Mouse (Mus musculus): ENCODE measurements around the gene Rbak. TPM values are rescaled to one million over a fixed set of nuclear protein-coding genes. Genes with fewer than 3 reads are reported as not detected.

The Rbak gene
- total and polyA plus RNA-seq, 2 experiments = 1.2 to 3.1 TPM

- Histone ChIP-seq H3K36me3 (ENCODE audit: control insufficient read depth, insufficient read depth, low read length) (no peaks in the 10 kb centered on the region), H3K4me1 (ENCODE audit: control insufficient read depth, insufficient read depth, low read length) (no peaks in the 10 kb centered on the region), H3K27me3 (ENCODE audit: control insufficient read depth, insufficient read depth, low read length) (no peaks in the 10 kb centered on the region), H3K79me2 (ENCODE audit: control insufficient read depth, insufficient read depth, low read length) (no peaks in the 10 kb centered on the region), H3K27ac (replicated peaks; ENCODE audit: insufficient read depth, low read depth, low read length) (no peak overlapping the region), H3K9ac (ENCODE audit: low read depth, low read length) (no peak overlapping the region), H3K4me3 (ENCODE audit: insufficient read depth, low read depth, low read length) (no peak overlapping the region)
- 59% methylated on average over 13 of the region's 13 CpGs for WGBS
- TF ChIP-seq CTCF (IDR thresholded peaks at IDR 0.05; ENCODE audit: low read depth, low read length) (no peak), POLR2A (IDR thresholded peaks at IDR 0.05; ENCODE audit: extremely low read depth, insufficient read depth, low read length) (no peak)
- no peak for DNase-seq (ENCODE audit: extremely low read depth, low read depth, low spot score)
These were observed 47.5 kb downstream of the Rbak start for GRCm38 (mm10) chr5:143132935-143133514.

DNA sequence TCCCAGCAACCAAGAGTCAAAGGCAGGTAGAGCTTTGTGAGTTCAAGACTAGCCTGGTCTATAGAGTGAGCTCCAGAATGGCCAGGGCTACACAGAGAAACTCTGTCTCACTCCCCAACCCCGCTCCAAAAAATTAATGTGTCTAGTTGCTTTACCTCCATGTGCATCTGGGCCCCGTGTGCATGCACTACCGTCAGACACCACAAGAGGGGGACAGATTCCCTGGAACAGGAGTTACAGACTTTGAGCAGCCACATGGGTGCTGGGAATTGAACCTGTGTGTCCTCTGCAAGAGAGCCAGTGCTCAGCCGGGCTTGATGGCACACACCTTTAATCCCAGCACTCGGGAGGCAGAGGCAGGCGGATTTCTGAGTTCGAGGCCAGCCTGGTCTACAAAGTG is 50.2 kb downstream of the Rbak start:
- peak; percentile 53; the same call in 1 of the 2 replicates for TF ChIP-seq CTCF (IDR thresholded peaks at IDR 0.05; ENCODE audit: low read depth, low read length)
- TF ChIP-seq POLR2A (IDR thresholded peaks at IDR 0.05; ENCODE audit: extremely low read depth, insufficient read depth, low read length) = no peak
- DNase-seq (ENCODE audit: extremely low read depth, low read depth, low spot score) = no peak
- Histone ChIP-seq H3K27me3 (ENCODE audit: control insufficient read depth, insufficient read depth, low read length) (no peaks in the 10 kb centered on the region), H3K79me2 (ENCODE audit: control insufficient read depth, insufficient read depth, low read length) (no peaks in the 10 kb centered on the region), H3K9ac (ENCODE audit: low read depth, low read length) (no peak overlapping the region), H3K4me1 (ENCODE audit: control insufficient read depth, insufficient read depth, low read length) (no peaks in the 10 kb centered on the region), H3K4me3 (ENCODE audit: insufficient read depth, low read depth, low read length) (no peak overlapping the region), H3K27ac (replicated peaks; ENCODE audit: insufficient read depth, low read depth, low read length) (no peak overlapping the region), H3K36me3 (ENCODE audit: control insufficient read depth, insufficient read depth, low read length) (no peaks in the 10 kb centered on the region)
- 96% methylated on average over 7 of the region's 7 CpGs for WGBS

DNA sequence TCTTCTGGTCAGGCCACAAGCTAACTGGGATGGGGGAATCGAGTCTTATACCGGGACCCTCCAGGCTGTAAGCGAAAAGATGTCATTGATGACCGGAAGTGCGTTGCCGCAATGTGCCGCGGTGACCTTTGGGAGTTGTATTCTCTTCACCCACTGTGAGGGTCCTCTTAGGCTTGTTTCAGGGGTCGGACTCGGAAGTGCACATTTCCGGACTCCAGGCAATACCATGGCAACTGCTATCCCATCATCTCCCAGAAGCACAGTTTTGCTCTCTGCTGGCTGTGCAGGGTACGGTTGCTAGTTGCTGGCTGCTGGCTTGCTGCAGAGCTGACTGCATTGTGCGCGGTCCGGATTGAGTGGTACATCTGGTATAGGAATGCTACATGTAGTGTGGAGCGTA is 51.5 kb downstream of the Rbak start:
- no peak for DNase-seq (ENCODE audit: extremely low read depth, low read depth, low spot score)
- H3K36me3 ChIP-seq (ENCODE audit: control insufficient read depth, insufficient read depth, low read length) = no peaks in the 10 kb centered on the region
- H3K27ac ChIP-seq (replicated peaks; ENCODE audit: insufficient read depth, low read depth, low read length) = no peak overlapping the region
- WGBS = 85% methylated on average over 16 of the region's 16 CpGs
- no peak for TF ChIP-seq CTCF (IDR thresholded peaks at IDR 0.05; ENCODE audit: low read depth, low read length)
- no peak for TF ChIP-seq POLR2A (IDR thresholded peaks at IDR 0.05; ENCODE audit: extremely low read depth, insufficient read depth, low read length)
- no peaks in the 10 kb centered on the region for H3K79me2 ChIP-seq (ENCODE audit: control insufficient read depth, insufficient read depth, low read length)
- no peaks in the 10 kb centered on the region for H3K4me1 ChIP-seq (ENCODE audit: control insufficient read depth, insufficient read depth, low read length)
- H3K9ac ChIP-seq (ENCODE audit: low read depth, low read length) = no peak overlapping the region
- H3K4me3 ChIP-seq (ENCODE audit: insufficient read depth, low read depth, low read length) = no peak overlapping the region
- no peaks in the 10 kb centered on the region for H3K27me3 ChIP-seq (ENCODE audit: control insufficient read depth, insufficient read depth, low read length)

DNA sequence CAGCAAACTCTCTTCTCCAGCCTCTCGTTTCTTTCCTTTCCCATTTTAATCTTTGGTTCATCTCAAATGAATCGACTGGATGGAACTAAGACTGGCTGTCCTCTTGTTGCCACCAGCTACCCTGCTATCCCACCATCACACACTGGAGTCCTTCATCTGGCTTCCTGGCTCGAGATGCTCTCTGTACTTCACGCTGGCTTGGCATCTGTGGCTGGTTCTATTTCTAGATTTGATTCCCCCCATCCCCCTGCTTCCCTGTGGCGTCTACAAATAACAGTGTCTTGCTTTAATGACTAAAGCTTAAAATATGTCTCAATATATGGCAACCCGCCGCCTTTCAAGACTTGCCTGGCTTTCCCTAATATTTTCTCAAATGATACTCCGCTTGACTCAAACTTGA is 52.7 kb downstream of the Rbak start:
- H3K36me3 ChIP-seq (ENCODE audit: control insufficient read depth, insufficient read depth, low read length) = no peaks in the 10 kb centered on the region

GRCm38 (mm10) chr5:143126908-143127307 is 53.7 kb downstream of the Rbak start:
- H3K36me3 ChIP-seq (ENCODE audit: control insufficient read depth, insufficient read depth, low read length) = no peaks in the 10 kb centered on the region
- no peaks in the 10 kb centered on the region for H3K79me2 ChIP-seq (ENCODE audit: control insufficient read depth, insufficient read depth, low read length)
- WGBS = 75% methylated on average over 4 of the region's 4 CpGs
- no peak overlapping the region for H3K4me3 ChIP-seq (ENCODE audit: insufficient read depth, low read depth, low read length)
- TF ChIP-seq CTCF (IDR thresholded peaks at IDR 0.05; ENCODE audit: low read depth, low read length) (no peak), POLR2A (IDR thresholded peaks at IDR 0.05; ENCODE audit: extremely low read depth, insufficient read depth, low read length) (no peak)
- no peaks in the 10 kb centered on the region for H3K4me1 ChIP-seq (ENCODE audit: control insufficient read depth, insufficient read depth, low read length)
- H3K9ac ChIP-seq (ENCODE audit: low read depth, low read length) = no peak overlapping the region
- DNase-seq (ENCODE audit: extremely low read depth, low read depth, low spot score) = no peak
- no peaks in the 10 kb centered on the region for H3K27me3 ChIP-seq (ENCODE audit: control insufficient read depth, insufficient read depth, low read length)
- no peak overlapping the region for H3K27ac ChIP-seq (replicated peaks; ENCODE audit: insufficient read depth, low read depth, low read length)

More for the DNA sequence above, 52.7 kb downstream of the Rbak start:
- Histone ChIP-seq H3K4me3 (ENCODE audit: insufficient read depth, low read depth, low read length) (no peak overlapping the region), H3K4me1 (ENCODE audit: control insufficient read depth, insufficient read depth, low read length) (no peaks in the 10 kb centered on the region), H3K27ac (replicated peaks; ENCODE audit: insufficient read depth, low read depth, low read length) (no peak overlapping the region), H3K27me3 (ENCODE audit: control insufficient read depth, insufficient read depth, low read length) (no peaks in the 10 kb centered on the region), H3K79me2 (ENCODE audit: control insufficient read depth, insufficient read depth, low read length) (no peaks in the 10 kb centered on the region), H3K9ac (ENCODE audit: low read depth, low read length) (no peak overlapping the region)
- WGBS = 82% methylated on average over 8 of the region's 8 CpGs
- TF ChIP-seq POLR2A (IDR thresholded peaks at IDR 0.05; ENCODE audit: extremely low read depth, insufficient read depth, low read length) (no peak), CTCF (IDR thresholded peaks at IDR 0.05; ENCODE audit: low read depth, low read length) (no peak)
- DNase-seq (ENCODE audit: extremely low read depth, low read depth, low spot score) = no peak

DNA sequence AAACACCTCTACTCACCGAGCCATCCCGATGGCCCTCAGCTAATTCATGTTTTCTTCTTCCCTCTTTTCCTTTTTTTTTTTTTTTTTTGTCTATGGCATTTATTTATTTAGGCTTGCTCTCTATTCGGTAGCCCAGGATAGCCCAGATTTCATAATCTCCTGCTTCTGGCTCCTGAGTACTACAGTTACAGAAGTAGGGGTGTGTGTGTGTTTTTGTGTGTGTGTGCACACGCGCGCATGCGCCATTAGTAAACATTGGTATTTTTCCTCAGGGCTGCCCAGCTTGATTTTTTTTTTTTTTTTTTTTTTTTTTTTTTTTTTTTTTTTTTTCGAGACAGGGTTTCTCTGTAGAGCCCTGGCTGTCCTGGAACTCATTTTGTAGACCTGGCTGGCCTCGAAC is 54.5 kb downstream of the Rbak start:
- Histone ChIP-seq H3K79me2 (ENCODE audit: control insufficient read depth, insufficient read depth, low read length) (no peaks in the 10 kb centered on the region), H3K36me3 (ENCODE audit: control insufficient read depth, insufficient read depth, low read length) (no peaks in the 10 kb centered on the region), H3K27me3 (ENCODE audit: control insufficient read depth, insufficient read depth, low read length) (no peaks in the 10 kb centered on the region), H3K9ac (ENCODE audit: low read depth, low read length) (no peak overlapping the region), H3K4me3 (ENCODE audit: insufficient read depth, low read depth, low read length) (no peak overlapping the region), H3K4me1 (ENCODE audit: control insufficient read depth, insufficient read depth, low read length) (no peaks in the 10 kb centered on the region), H3K27ac (replicated peaks; ENCODE audit: insufficient read depth, low read depth, low read length) (no peak overlapping the region)
- 93% methylated on average over 8 of the region's 9 CpGs for WGBS
- TF ChIP-seq CTCF (IDR thresholded peaks at IDR 0.05; ENCODE audit: low read depth, low read length) (no peak), POLR2A (IDR thresholded peaks at IDR 0.05; ENCODE audit: extremely low read depth, insufficient read depth, low read length) (no peak)
- DNase-seq (ENCODE audit: extremely low read depth, low read depth, low spot score) = no peak

All from liver, adult 2 months (tissue).